ENCODE assay signal across 17 mouse cellular contexts in the genomic region with DNA sequence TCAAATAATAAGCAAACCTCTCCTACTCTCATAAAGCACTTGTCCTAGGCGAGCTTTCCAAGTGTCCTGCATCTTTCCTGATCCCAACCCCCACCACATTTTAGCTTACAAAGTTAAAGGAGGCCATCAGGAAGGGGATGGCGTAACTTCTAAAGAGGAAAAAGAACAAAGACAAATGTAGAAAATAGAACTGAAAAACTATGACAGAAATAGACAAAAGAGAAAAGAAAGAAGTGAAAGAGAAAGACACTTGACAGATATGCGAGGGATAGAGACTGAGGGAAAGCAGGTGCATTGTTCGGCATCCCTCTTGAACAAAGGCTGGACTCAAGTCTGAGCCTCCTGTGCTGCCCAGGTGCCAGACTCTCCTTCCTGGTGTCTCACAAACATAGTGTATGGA.
"Had no signal": no experiment of that assay in that cellular context is flagged by ENCODE, and none has a peak within 500 bp of the region (broad histone marks: within the 10 kb centered on the region; RNA-seq: fewer than 3 reads in every experiment).

No protein-coding gene starts in this region.

- H3K36me3 ChIP-seq: liver, embryonic 13.5 days; neural tube, embryonic 12.5 days had no signal

- DNase-seq: kidney, adult 18-20 months; kidney, adult 9 months; kidney, postnatal 14 days; kidney, postnatal 4 days; layer of hippocampus, postnatal 36 days; liver, embryonic 13.5 days; lung, adult 2 months; lung, postnatal 14 days; lung, postnatal 4 days; right cerebral cortex, adult 18-20 months; right cerebral cortex, postnatal 14 days; right cerebral cortex, postnatal 4 days; thymus, postnatal 25 days had no signal

- H3K27me3 ChIP-seq: liver, embryonic 13.5 days; neural tube, embryonic 12.5 days; neural tube, embryonic 15.5 days had no signal

- H3K27ac ChIP-seq: left cerebral cortex, adult 2 months; liver, embryonic 13.5 days; neural tube, embryonic 12.5 days; neural tube, embryonic 15.5 days had no signal

- ATAC-seq: intestine, embryonic 16.5 days had no signal

- H3K4me3 ChIP-seq: left cerebral cortex, adult 2 months; liver, embryonic 13.5 days; neural tube, embryonic 12.5 days; neural tube, embryonic 15.5 days had no signal

- H3K4me2 ChIP-seq: liver, embryonic 13.5 days; neural tube, embryonic 12.5 days; neural tube, embryonic 15.5 days had no signal

- H3K9ac ChIP-seq: liver, embryonic 13.5 days; neural tube, embryonic 12.5 days; neural tube, embryonic 15.5 days had no signal

- H3K9me3 ChIP-seq: liver, embryonic 13.5 days; neural tube, embryonic 12.5 days; neural tube, embryonic 15.5 days had no signal

- H3K4me1 ChIP-seq: liver, embryonic 13.5 days; neural tube, embryonic 12.5 days had no signal
